Mouse (Mus musculus) testis, adult 2 months (tissue): ENCODE data around the gene Hmg20b.

Source experiments
- CTCF ChIP-seq: fragments of 200-500 bp; IDR thresholded peaks from 2 replicates; pipeline ENCODE4 v1.5.1; 2012; ENCODE audit warnings: low read depth, mild to moderate bottlenecking, inconsistent platforms, low read length, moderate library complexity; ENCODE audit not compliant: control insufficient read depth, insufficient read depth, insufficient replicate concordance
- POLR2A ChIP-seq: fragments of 200-500 bp; IDR thresholded peaks from 2 replicates; pipeline ENCODE4 v1.6.1; 2012; ENCODE audit warnings: low read depth, mild to moderate bottlenecking, inconsistent platforms, low read length, moderate library complexity; ENCODE audit not compliant: control insufficient read depth

DNA sequence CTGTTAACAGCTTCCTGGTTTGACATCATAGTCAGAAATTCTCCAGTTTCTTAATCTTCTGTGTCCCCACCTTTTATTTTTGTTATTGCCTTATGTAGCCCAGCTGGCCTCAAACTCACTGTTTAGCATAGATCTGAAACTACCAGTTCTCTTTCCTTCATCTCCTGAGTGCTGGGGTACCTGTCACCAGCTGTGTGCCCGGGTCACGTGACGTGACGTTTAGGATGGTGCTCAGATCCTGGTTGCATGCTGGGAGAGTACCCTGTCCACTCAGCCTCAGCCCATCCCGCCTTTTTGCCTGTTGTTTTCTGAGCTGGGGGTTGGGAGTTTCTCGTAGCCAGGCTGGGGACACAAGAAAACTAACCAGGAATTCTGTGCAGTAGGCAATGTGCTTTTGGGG lies 53.0 kb downstream of the Hmg20b start:
- TF ChIP-seq POLR2A, result no peak
- no peak for TF ChIP-seq CTCF
